Mouse (Mus musculus) C2C12 (cell line): ENCODE measurements around the gene Apod. TPM values are rescaled to one million over a fixed set of nuclear protein-coding genes. Genes with fewer than 3 reads are reported as not detected.
A peak's percentile ranks its signal among the peaks of the same experiment; 100 is the strongest.

Experiments
- H3K27me3 ChIP-seq: one replicate; pipeline ENCODE4 v1.6.1; 2011; ENCODE audit not compliant: control insufficient read depth, insufficient read depth, insufficient read length
- H3K36me3 ChIP-seq: one replicate; pipeline ENCODE4 v1.6.1; 2011; ENCODE audit not compliant: control insufficient read depth, insufficient read depth
- H3K4me3 ChIP-seq: one replicate; pipeline ENCODE4 v1.5.1; 2011; ENCODE audit warnings: mild to moderate bottlenecking, control low read depth; ENCODE audit not compliant: poor library complexity, insufficient read depth, severe bottlenecking
- H3K79me2 ChIP-seq: one replicate; pipeline ENCODE4 v1.6.1; 2011; ENCODE audit not compliant: control insufficient read depth, insufficient read depth
- H3K79me3 ChIP-seq: one replicate; pipeline ENCODE4 v1.6.1; 2011; ENCODE audit warnings: low read depth, control low read depth
- H3ac ChIP-seq: one replicate; pipeline ENCODE3; 2011; ENCODE audit warnings: low read depth; ENCODE audit not compliant: control insufficient read depth, insufficient read length
- CEBPB ChIP-seq: IDR thresholded peaks from one replicate; pipeline ENCODE4 v1.6.1; 2011; ENCODE audit warnings: low read depth, mild to moderate bottlenecking, control low read depth, moderate library complexity
- CTCF ChIP-seq: IDR thresholded peaks from one replicate; pipeline ENCODE4 v1.5.1; 2011; ENCODE audit not compliant: control insufficient read depth, insufficient read depth, insufficient read length
- FOSL1 ChIP-seq: IDR thresholded peaks from one replicate; pipeline ENCODE4 v1.8.0; 2011; ENCODE audit warnings: mild to moderate bottlenecking, low read length; ENCODE audit not compliant: poor library complexity, insufficient read depth, severe bottlenecking
- MAX ChIP-seq: IDR thresholded peaks from one replicate; pipeline ENCODE4 v1.6.1; 2011; ENCODE audit warnings: mild to moderate bottlenecking, control low read depth
- MYOD1 ChIP-seq: IDR thresholded peaks from one replicate; pipeline ENCODE4 v1.6.1; 2011; ENCODE audit warnings: low read depth; ENCODE audit not compliant: control insufficient read depth, insufficient read length
- MYOG ChIP-seq: IDR thresholded peaks from one replicate; pipeline ENCODE4 v1.6.1; 2011; ENCODE audit not compliant: control insufficient read depth, insufficient read length; ENCODE audit errors: extremely low read depth
- USF1 ChIP-seq: IDR thresholded peaks from one replicate; pipeline ENCODE4 v1.6.1; 2011; ENCODE audit warnings: low read depth, mild to moderate bottlenecking, control low read depth, moderate library complexity
- polyA plus RNA-seq: library from polyadenylated mRNA; unstranded; fragments of >200 nt; fragmentation: generic; extraction: Trizol; gene quantifications from one replicate; pipeline ENCODE4 v1.2.1, GENCODE M21; 2012; ENCODE audit warnings: missing spikeins

Apod gene
- polyA plus RNA-seq, 1 experiment, result 0.07 TPM

DNA sequence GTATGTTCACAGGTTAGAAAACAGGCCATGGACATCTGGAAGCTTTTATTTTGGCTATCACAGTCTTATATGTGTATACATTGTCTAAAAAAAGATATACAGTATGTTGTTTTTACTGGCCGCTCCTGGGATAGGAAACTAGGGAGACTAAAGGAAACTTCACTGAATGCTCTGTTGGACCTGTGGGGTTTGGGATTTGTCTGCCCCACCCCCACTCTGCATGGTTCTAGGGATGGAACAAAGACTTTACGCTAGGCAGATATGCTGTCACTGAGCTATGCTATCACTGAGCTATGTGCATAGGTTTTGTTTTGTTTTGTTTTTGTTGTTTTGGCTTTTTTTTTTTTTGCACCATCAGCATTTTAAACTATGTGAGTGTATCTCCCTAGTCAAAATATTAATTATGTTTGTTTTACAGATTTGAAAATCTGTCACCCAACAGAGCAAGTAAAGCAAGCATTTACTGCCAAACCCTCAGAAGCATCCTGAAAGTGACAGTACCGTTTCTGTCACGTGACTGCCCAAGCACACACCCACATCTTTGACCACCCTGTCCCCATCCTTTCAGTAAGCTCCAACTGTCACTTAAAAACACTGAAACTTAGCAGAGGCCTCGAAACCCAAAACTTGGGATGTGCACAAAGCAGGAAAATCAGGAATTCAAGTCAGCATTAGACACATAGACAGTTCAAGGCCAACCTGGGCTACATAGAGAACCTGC, 9.2 kb downstream of the Apod start:
- Histone ChIP-seq H3K79me2 (no peaks in the 10 kb centered on the region), H3ac (no peak overlapping the region), H3K36me3 (no peaks in the 10 kb centered on the region), H3K4me3 (no peak overlapping the region), H3K79me3 (no peaks in the 10 kb centered on the region), H3K27me3 (no peaks in the 10 kb centered on the region)
- no peak for TF ChIP-seq FOSL1
- TF ChIP-seq USF1, result peak; percentile 54

DNA sequence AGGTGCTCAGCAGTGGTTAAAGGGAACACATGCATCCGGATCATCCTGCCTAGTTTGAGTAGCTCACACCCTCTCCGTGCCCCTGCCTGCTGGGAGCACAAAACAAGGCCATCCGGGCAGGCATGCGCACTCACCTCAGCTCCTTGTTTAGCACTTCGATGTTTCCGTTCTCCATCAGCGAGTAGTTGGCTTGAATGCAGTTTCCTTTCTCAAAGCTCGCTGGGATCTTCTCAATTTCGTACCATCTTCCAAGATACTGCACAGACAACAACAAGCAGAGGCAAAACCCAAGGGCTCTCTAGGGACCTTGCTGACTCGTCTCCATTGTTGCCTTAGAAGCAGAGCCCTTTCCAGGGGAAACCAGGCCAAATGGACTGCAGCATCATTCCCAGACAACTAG, 11.3 kb downstream of the Apod start:
- H3ac ChIP-seq, result no peak overlapping the region
- no peak overlapping the region for H3K4me3 ChIP-seq
- H3K79me2 ChIP-seq, result no peaks in the 10 kb centered on the region
- no peaks in the 10 kb centered on the region for H3K27me3 ChIP-seq
- TF ChIP-seq USF1 (no peak), CTCF (no peak), MYOG (no peak), MYOD1 (no peak), MAX (no peak), CEBPB (no peak), FOSL1 (no peak)
- H3K36me3 ChIP-seq, result no peaks in the 10 kb centered on the region
- no peaks in the 10 kb centered on the region for H3K79me3 ChIP-seq

DNA sequence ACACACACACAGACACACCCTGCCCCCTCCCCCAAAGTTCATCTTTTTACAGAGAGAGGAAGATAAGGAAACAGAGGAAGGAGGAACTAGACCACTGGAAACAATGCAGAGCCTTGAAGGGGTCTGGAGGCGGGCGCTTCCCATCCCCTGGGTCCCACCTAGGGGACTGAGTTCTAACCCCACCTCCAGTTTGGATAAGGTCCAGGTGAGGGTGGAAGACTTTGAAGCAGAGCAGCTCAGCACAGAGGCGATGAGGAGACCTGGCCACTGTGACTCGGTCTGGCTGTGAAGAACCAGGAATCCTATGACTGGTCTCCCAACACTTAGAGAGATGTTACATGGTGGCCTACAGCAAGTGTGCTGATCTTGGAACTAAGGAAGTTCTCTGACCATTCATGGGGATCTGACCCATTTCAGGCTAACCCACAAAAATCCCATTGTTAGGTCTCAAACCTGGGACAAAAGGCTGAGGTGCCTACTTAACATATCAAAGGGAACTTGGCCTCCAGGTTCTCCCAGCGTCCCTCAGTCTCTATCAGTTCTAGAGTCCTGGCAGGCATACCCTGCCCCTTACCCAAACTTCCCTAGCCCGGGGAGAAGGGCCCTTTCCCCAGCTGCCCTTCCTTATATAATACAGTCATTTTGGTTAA, 13.6 kb downstream of the Apod start:
- Histone ChIP-seq H3K4me3 (no peak overlapping the region), H3ac (no peak overlapping the region), H3K36me3 (no peaks in the 10 kb centered on the region), H3K27me3 (no peaks in the 10 kb centered on the region), H3K79me2 (no peaks in the 10 kb centered on the region), H3K79me3 (no peaks in the 10 kb centered on the region)
- TF ChIP-seq USF1 (no peak), CEBPB (no peak), CTCF (no peak)

DNA sequence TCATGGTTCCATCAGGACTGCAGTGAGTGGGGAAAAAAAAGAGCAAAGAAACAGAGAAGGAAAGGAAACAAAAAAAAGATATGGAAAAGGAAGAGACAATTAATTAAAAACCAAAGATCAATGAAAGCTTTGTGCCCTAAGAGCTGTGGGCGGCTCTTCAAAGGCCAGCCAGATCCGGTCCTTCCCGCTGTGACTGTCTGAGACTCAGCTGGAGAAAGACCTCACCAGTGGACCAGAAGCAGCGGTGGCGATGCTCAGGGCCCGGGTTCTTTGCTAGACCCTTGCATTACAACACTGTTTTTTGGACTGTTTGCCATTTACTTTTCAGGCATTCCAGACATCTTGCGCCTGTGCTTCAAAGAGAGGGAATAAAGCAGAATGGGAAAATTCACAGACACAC, 14.1 kb downstream of the Apod start:
- Histone ChIP-seq H3K27me3 (no peaks in the 10 kb centered on the region), H3K79me3 (no peaks in the 10 kb centered on the region), H3K4me3 (no peak overlapping the region), H3K79me2 (no peaks in the 10 kb centered on the region), H3K36me3 (no peaks in the 10 kb centered on the region), H3ac (no peak overlapping the region)
- TF ChIP-seq MAX (no peak), MYOD1 (no peak), USF1 (no peak), CTCF (no peak), MYOG (no peak), FOSL1 (no peak), CEBPB (no peak)

DNA sequence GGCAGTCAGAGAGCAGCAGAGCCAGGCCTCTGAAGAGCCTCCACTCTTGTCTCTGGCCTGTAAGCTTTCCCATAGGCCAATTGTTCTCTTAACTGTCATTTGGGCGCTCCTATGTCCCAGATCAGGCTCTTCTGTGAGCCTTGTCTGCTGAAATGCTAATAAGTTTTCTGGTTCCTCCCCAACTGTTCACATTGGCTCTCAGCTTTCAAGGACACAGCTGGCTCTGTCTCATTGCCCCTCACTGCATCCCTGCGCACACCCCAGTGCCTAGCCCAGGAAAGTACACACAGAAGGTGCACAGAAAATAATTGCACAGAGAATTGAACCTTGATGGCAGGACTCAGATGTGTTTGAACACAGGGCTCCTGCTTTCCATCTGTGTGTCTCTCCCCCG, 14.7 kb downstream of the Apod start:
- Histone ChIP-seq H3K36me3 (no peaks in the 10 kb centered on the region), H3K27me3 (no peaks in the 10 kb centered on the region), H3K4me3 (no peak overlapping the region), H3ac (no peak overlapping the region), H3K79me2 (no peaks in the 10 kb centered on the region), H3K79me3 (no peaks in the 10 kb centered on the region)
- no peak for TF ChIP-seq MYOG
- no peak for TF ChIP-seq MAX
- no peak for TF ChIP-seq CTCF
- TF ChIP-seq MYOD1, result no peak
- TF ChIP-seq USF1, result no peak
- TF ChIP-seq FOSL1, result no peak

DNA sequence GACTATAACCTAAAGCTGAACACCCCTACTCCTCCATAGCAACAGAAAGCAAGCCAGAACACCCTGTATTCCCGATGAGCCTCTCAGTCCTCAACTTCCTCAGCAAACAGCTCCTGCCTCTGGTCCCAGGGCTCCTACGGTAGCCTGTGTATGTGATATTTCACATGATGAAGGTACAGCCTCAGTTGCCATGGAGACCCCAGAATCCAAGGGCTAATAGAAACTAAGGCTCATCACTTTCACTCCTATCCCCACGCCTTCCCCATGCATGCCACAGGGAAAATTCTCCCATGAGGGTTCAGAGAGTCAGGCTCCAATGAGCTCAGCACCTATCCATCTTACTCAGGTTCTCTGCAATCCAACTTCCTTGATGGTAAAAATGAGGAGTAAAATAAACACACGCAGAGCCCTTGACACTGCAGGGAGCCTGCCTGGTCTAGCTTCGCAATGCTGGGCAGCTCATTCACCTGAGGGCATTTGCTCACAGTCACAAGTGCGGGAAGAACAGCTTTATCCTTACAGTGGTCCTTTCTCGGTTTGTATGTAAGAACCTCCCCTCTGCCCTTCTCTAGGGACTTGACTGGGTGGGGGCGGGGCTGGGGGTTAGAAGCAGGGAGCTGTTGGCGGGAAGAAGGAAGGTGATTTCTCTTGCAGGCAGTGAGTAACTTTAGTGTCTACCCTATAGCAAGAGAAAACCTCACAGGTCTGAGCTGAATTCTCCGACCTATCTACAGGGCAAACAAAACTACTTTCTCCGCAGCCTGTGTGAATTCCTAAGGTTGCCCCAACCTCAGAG, 15.2 kb downstream of the Apod start:
- Histone ChIP-seq H3K36me3 (no peaks in the 10 kb centered on the region), H3K27me3 (no peaks in the 10 kb centered on the region), H3ac (no peak overlapping the region), H3K4me3 (no peak overlapping the region), H3K79me3 (no peaks in the 10 kb centered on the region), H3K79me2 (no peaks in the 10 kb centered on the region)
- TF ChIP-seq MAX (no peak), MYOD1 (no peak), CTCF (no peak), CEBPB (no peak), FOSL1 (no peak), USF1 (no peak), MYOG (no peak)
